11 mouse cellular contexts compared by ENCODE assay signal in genomic region chr2:30444450-30444849, GRCm38 (mm10). TPM values are rescaled to one million over a fixed set of nuclear protein-coding genes. Genes with fewer than 3 reads are reported as not detected.
A peak's percentile ranks its signal among the peaks of the same experiment; 100 is the strongest.
DNase-seq lines count a peak whose midpoint lies in the region; ATAC-seq lines count a peak whose summit lies in the region.
"Had no signal": no experiment of that assay in that cellular context is flagged by ENCODE, and none has a peak within 500 bp of the region (broad histone marks: within the 10 kb centered on the region; RNA-seq: fewer than 3 reads in every experiment).

No protein-coding gene starts in this region.

- no peak for DNase-seq in hindbrain, embryonic 14.5 days (ENCODE audit: low spot score)
- DNase-seq in neural tube, embryonic 11.5 days (ENCODE audit: low spot score) = no peak
- DNase-seq in neural tube, embryonic 10.5 days (ENCODE audit: extremely low spot score, low spot score) = no peak
- no peak for DNase-seq in limb, embryonic 11.5 days (ENCODE audit: low spot score)
- DNase-seq in Muller cell, postnatal 12 days (ENCODE audit: inconsistent ontology term) = no peak
- DNase-seq in gastrocnemius, adult 8-10 months (ENCODE audit: low spot score in 2 of 2) = no peak
- DNase-seq: adrenal gland, postnatal 25 days; cerebellum, adult 8-10 months had no signal

- ATAC-seq in hindbrain, embryonic 12.5 days (ENCODE audit: low FRiP score) = no peak
- no peak for ATAC-seq in hindbrain, embryonic 14.5 days (ENCODE audit: low FRiP score)
- ATAC-seq in neural tube, embryonic 11.5 days (ENCODE audit: insufficient read depth, low FRiP score, low TSS enrichment) = no peak
- no peak for ATAC-seq in limb, embryonic 11.5 days (ENCODE audit: insufficient number of reproducible peaks, low FRiP score, low TSS enrichment, low read depth)

- peak overlapping the region; percentile 25; the same call in 1 of the 2 replicates for H3K27ac ChIP-seq in hindbrain, embryonic 12.5 days
- H3K27ac ChIP-seq in hindbrain, embryonic 14.5 days = no peak overlapping the region
- H3K27ac ChIP-seq in neural tube, embryonic 11.5 days (ENCODE audit: low read depth, low read length) = peak overlapping the region; percentile 27; the same call in 1 of the 2 replicates
- H3K27ac ChIP-seq in limb, embryonic 11.5 days (replicated peaks; ENCODE audit: low read depth, low read length) = peak overlapping the region; percentile 100; the same call in 1 of the 2 replicates
- H3K27ac ChIP-seq: macrophage had no signal

- H3K4me3 ChIP-seq in hindbrain, embryonic 12.5 days = no peak overlapping the region
- no peak overlapping the region for H3K4me3 ChIP-seq in hindbrain, embryonic 14.5 days (replicated peaks; ENCODE audit: low read length)
- no peak overlapping the region for H3K4me3 ChIP-seq in neural tube, embryonic 11.5 days (ENCODE audit: low read depth, low read length)
- H3K4me3 ChIP-seq in limb, embryonic 11.5 days (ENCODE audit: low read depth, low read length) = no peak overlapping the region
- H3K4me3 ChIP-seq: erythroblast, embryonic 14.5 days had no signal

- H3K4me2 ChIP-seq in hindbrain, embryonic 12.5 days (replicated peaks) = no peak overlapping the region
- H3K4me2 ChIP-seq in hindbrain, embryonic 14.5 days (replicated peaks) = no peak overlapping the region
- H3K4me2 ChIP-seq in neural tube, embryonic 11.5 days (ENCODE audit: low read depth) = no peak overlapping the region
- H3K4me2 ChIP-seq in limb, embryonic 11.5 days (ENCODE audit: low read depth, severe bottlenecking) = no peak overlapping the region

- H3K9me3 ChIP-seq in hindbrain, embryonic 12.5 days (replicated peaks) = no peaks in the 10 kb centered on the region
- H3K9me3 ChIP-seq in hindbrain, embryonic 14.5 days (ENCODE audit: control insufficient read depth, low read length) = no peaks in the 10 kb centered on the region
- no peaks in the 10 kb centered on the region for H3K9me3 ChIP-seq in neural tube, embryonic 11.5 days (ENCODE audit: control insufficient read depth, low read length)
- H3K9me3 ChIP-seq in limb, embryonic 11.5 days (ENCODE audit: control insufficient read depth, low read length) = no peaks in the 10 kb centered on the region

- peaks cover 33% of the 10 kb centered on the region for H3K36me3 ChIP-seq in hindbrain, embryonic 12.5 days
- H3K36me3 ChIP-seq in hindbrain, embryonic 14.5 days (replicated peaks; ENCODE audit: control insufficient read depth, insufficient read depth) = peaks cover 50% of the 10 kb centered on the region
- H3K36me3 ChIP-seq in neural tube, embryonic 11.5 days (ENCODE audit: control insufficient read depth, insufficient read depth, low read length) = peaks cover 4% of the 10 kb centered on the region; the same call in 1 of the 2 replicates
- H3K36me3 ChIP-seq in limb, embryonic 11.5 days (ENCODE audit: control insufficient read depth, insufficient read depth, low read length) = peaks cover 22% of the 10 kb centered on the region

- peaks cover 61% of the 10 kb centered on the region for H3K4me1 ChIP-seq in hindbrain, embryonic 12.5 days
- H3K4me1 ChIP-seq in hindbrain, embryonic 14.5 days (replicated peaks; ENCODE audit: control insufficient read depth, insufficient read depth, low read length) = peaks cover 35% of the 10 kb centered on the region
- H3K4me1 ChIP-seq in neural tube, embryonic 11.5 days (ENCODE audit: control insufficient read depth, insufficient read depth, low read length) = peaks cover 52% of the 10 kb centered on the region
- H3K4me1 ChIP-seq in limb, embryonic 11.5 days (ENCODE audit: control insufficient read depth, insufficient read depth, low read length) = peaks cover 54% of the 10 kb centered on the region

- H3K9ac ChIP-seq in hindbrain, embryonic 12.5 days = no peak overlapping the region; the same call in 1 of the 2 replicates
- H3K9ac ChIP-seq in hindbrain, embryonic 14.5 days = no peak overlapping the region
- H3K9ac ChIP-seq in neural tube, embryonic 11.5 days (ENCODE audit: low read length) = no peak overlapping the region
- H3K9ac ChIP-seq in limb, embryonic 11.5 days (ENCODE audit: low read length) = no peak overlapping the region

- H3K27me3 ChIP-seq in hindbrain, embryonic 12.5 days = no peaks in the 10 kb centered on the region
- H3K27me3 ChIP-seq in hindbrain, embryonic 14.5 days (ENCODE audit: control insufficient read depth, insufficient read depth, low read length) = no peaks in the 10 kb centered on the region
- H3K27me3 ChIP-seq in neural tube, embryonic 11.5 days (ENCODE audit: control insufficient read depth, insufficient read depth, low read length) = no peaks in the 10 kb centered on the region
- H3K27me3 ChIP-seq in limb, embryonic 11.5 days (ENCODE audit: control insufficient read depth, insufficient read depth, low read length) = no peaks in the 10 kb centered on the region

RNA-seq across cellular contexts. Expression of gene Ptpa, which starts 28.6 kb away (rescaled TPM):
- polyA plus RNA-seq in hindbrain, embryonic 12.5 days (2016; fragmentation: Nextera tagmentation; extraction: Ambion mirVana) = 133 and 134 TPM in 2 replicates
- polyA plus RNA-seq in hindbrain, embryonic 14.5 days (2014; fragmentation: Nextera tagmentation; extraction: Ambion mirVana) = 71.7 and 79.8 TPM in 2 replicates
- 63.2 and 64.2 TPM in 2 replicates for polyA plus RNA-seq in neural tube, embryonic 11.5 days (2014; fragmentation: Nextera tagmentation; extraction: Ambion mirVana)
- 74.4 and 83.3 TPM in 2 replicates for polyA plus RNA-seq in limb, embryonic 11.5 days (2014; fragmentation: Nextera tagmentation; extraction: Ambion mirVana)
- total RNA-seq in gastrocnemius, adult 8-10 months (2022) = 10 to 100 TPM; 55.6 to 70.0 (median 63.9) TPM

RNA-seq across cellular contexts. Expression of gene Crat, which starts 28.8 kb away (rescaled TPM):
- 23.9 and 26.8 TPM in 2 replicates for polyA plus RNA-seq in hindbrain, embryonic 12.5 days (2016; fragmentation: Nextera tagmentation; extraction: Ambion mirVana)
- polyA plus RNA-seq in hindbrain, embryonic 14.5 days (2014; fragmentation: Nextera tagmentation; extraction: Ambion mirVana) = 30.3 and 32.0 TPM in 2 replicates
- polyA plus RNA-seq in neural tube, embryonic 11.5 days (2014; fragmentation: Nextera tagmentation; extraction: Ambion mirVana) = 27.4 and 29.1 TPM in 2 replicates
- polyA plus RNA-seq in limb, embryonic 11.5 days (2014; fragmentation: Nextera tagmentation; extraction: Ambion mirVana) = 25.6 and 27.9 TPM in 2 replicates
- 100 to 1,000 TPM; 355 to 420 (median 382) TPM for total RNA-seq in gastrocnemius, adult 8-10 months (2022)

RNA-seq across cellular contexts. Expression of gene Ier5l, which starts 29.6 kb away (rescaled TPM):
- polyA plus RNA-seq in hindbrain, embryonic 12.5 days (2016; fragmentation: Nextera tagmentation; extraction: Ambion mirVana) = 4.7 and 4.8 TPM in 2 replicates
- 2.4 and 2.7 TPM in 2 replicates for polyA plus RNA-seq in hindbrain, embryonic 14.5 days (2014; fragmentation: Nextera tagmentation; extraction: Ambion mirVana)
- 10.5 and 11.9 TPM in 2 replicates for polyA plus RNA-seq in neural tube, embryonic 11.5 days (2014; fragmentation: Nextera tagmentation; extraction: Ambion mirVana)
- polyA plus RNA-seq in limb, embryonic 11.5 days (2014; fragmentation: Nextera tagmentation; extraction: Ambion mirVana) = 7.1 and 9.7 TPM in 2 replicates
- total RNA-seq in gastrocnemius, adult 8-10 months (2022) = 1 to 10 TPM in 3 of 4 experiments, under 1 TPM in 1; 0.96 to 1.7 (median 1.4) TPM

RNA-seq across cellular contexts. Expression of gene Dolpp1, which starts 52.4 kb away (rescaled TPM):
- polyA plus RNA-seq in hindbrain, embryonic 12.5 days (2016; fragmentation: Nextera tagmentation; extraction: Ambion mirVana) = 46.9 and 50.2 TPM in 2 replicates
- polyA plus RNA-seq in hindbrain, embryonic 14.5 days (2014; fragmentation: Nextera tagmentation; extraction: Ambion mirVana) = 51.6 and 54.2 TPM in 2 replicates
- polyA plus RNA-seq in neural tube, embryonic 11.5 days (2014; fragmentation: Nextera tagmentation; extraction: Ambion mirVana) = 48.6 and 51.1 TPM in 2 replicates
- polyA plus RNA-seq in limb, embryonic 11.5 days (2014; fragmentation: Nextera tagmentation; extraction: Ambion mirVana) = 33.0 and 33.1 TPM in 2 replicates
- total RNA-seq in gastrocnemius, adult 8-10 months (2022) = 1 to 10 TPM; 3.9 to 4.5 (median 4.1) TPM
